Mouse (Mus musculus): Measurements from ENCODE around the gene Tmem198b. TPM values are rescaled to one million over a fixed set of nuclear protein-coding genes. Genes with fewer than 3 reads are reported as not detected.

Gene Tmem198b
- polyA plus RNA-seq, 1 experiment from 2014 or later: 19.6 TPM

Other genes starting within 250 kb of the Tmem198b start
- gene Pa2g4, start 238.4 kb downstream of the Tmem198b start, polyA plus RNA-seq (2016; fragmentation: Nextera tagmentation; extraction: Ambion mirVana): 132 and 136 TPM in 2 replicates
- gene Erbb3, start 214.7 kb downstream of the Tmem198b start, polyA plus RNA-seq (2016; fragmentation: Nextera tagmentation; extraction: Ambion mirVana): 7.5 and 7.6 TPM in 2 replicates
- 420 and 432 TPM in 2 replicates for gene Rps26, start 177.6 kb downstream of the Tmem198b start, polyA plus RNA-seq (2016; fragmentation: Nextera tagmentation; extraction: Ambion mirVana)
- 2.0 and 3.0 TPM in 2 replicates for gene Ikzf4, start 158.4 kb downstream of the Tmem198b start, polyA plus RNA-seq (2016; fragmentation: Nextera tagmentation; extraction: Ambion mirVana)
- 10.7 and 12.8 TPM in 2 replicates for gene Suox, start 130.3 kb downstream of the Tmem198b start, polyA plus RNA-seq (2016; fragmentation: Nextera tagmentation; extraction: Ambion mirVana)
- gene Rab5b, start 108.1 kb downstream of the Tmem198b start, polyA plus RNA-seq (2016; fragmentation: Nextera tagmentation; extraction: Ambion mirVana): 71.3 and 72.9 TPM in 2 replicates
- 0.99 and 1.0 TPM in 2 replicates for gene Pmel, start 100.2 kb downstream of the Tmem198b start, polyA plus RNA-seq (2016; fragmentation: Nextera tagmentation; extraction: Ambion mirVana)
- 106 and 109 TPM in 2 replicates for gene Cdk2, start 99.3 kb downstream of the Tmem198b start, polyA plus RNA-seq (2016; fragmentation: Nextera tagmentation; extraction: Ambion mirVana)
- 4.4 TPM in 2 replicates for gene Dgka, start 59.5 kb downstream of the Tmem198b start, polyA plus RNA-seq (2016; fragmentation: Nextera tagmentation; extraction: Ambion mirVana)
- 23.1 and 24.0 TPM in 2 replicates for gene Pym1, start 56.5 kb downstream of the Tmem198b start, polyA plus RNA-seq (2016; fragmentation: Nextera tagmentation; extraction: Ambion mirVana)
- 0.83 and 0.93 TPM in 2 replicates for gene Mmp19, start 13.5 kb downstream of the Tmem198b start, polyA plus RNA-seq (2016; fragmentation: Nextera tagmentation; extraction: Ambion mirVana)
- 48.4 and 51.7 TPM in 2 replicates for gene Dnajc14, start 308 bp downstream of the Tmem198b start, polyA plus RNA-seq (2016; fragmentation: Nextera tagmentation; extraction: Ambion mirVana)
- 171 and 172 TPM in 2 replicates for gene Sarnp, start 13.0 kb upstream of the Tmem198b start, polyA plus RNA-seq (2016; fragmentation: Nextera tagmentation; extraction: Ambion mirVana)
- 36.0 and 39.2 TPM in 2 replicates for gene Ormdl2, start 17.3 kb upstream of the Tmem198b start, polyA plus RNA-seq (2016; fragmentation: Nextera tagmentation; extraction: Ambion mirVana)
- 4.3 and 5.0 TPM in 2 replicates for gene Gdf11, start 87.3 kb upstream of the Tmem198b start, polyA plus RNA-seq (2016; fragmentation: Nextera tagmentation; extraction: Ambion mirVana)
- 341 and 358 TPM in 2 replicates for gene Cd63, start 96.6 kb upstream of the Tmem198b start, polyA plus RNA-seq (2016; fragmentation: Nextera tagmentation; extraction: Ambion mirVana)
- 6.0 and 6.3 TPM in 2 replicates for gene Rdh5, start 118.5 kb upstream of the Tmem198b start, polyA plus RNA-seq (2016; fragmentation: Nextera tagmentation; extraction: Ambion mirVana)
- gene Bloc1s1, start 119.7 kb upstream of the Tmem198b start, polyA plus RNA-seq (2016; fragmentation: Nextera tagmentation; extraction: Ambion mirVana): 161 and 165 TPM in 2 replicates
- 1.4 and 1.5 TPM in 2 replicates for gene Itga7, start 129.4 kb upstream of the Tmem198b start, polyA plus RNA-seq (2016; fragmentation: Nextera tagmentation; extraction: Ambion mirVana)
- gene Mettl7b, start 156.6 kb upstream of the Tmem198b start, polyA plus RNA-seq (2016; fragmentation: Nextera tagmentation; extraction: Ambion mirVana): 0.15 TPM in 1 of 2 replicates, not detected in the other
- not detected in 2 replicates for gene Olfr9, start 185.1 kb upstream of the Tmem198b start, polyA plus RNA-seq (2016; fragmentation: Nextera tagmentation; extraction: Ambion mirVana)
- not detected in 2 replicates for gene Olfr763, start 206.4 kb upstream of the Tmem198b start, polyA plus RNA-seq (2016; fragmentation: Nextera tagmentation; extraction: Ambion mirVana)
- gene Olfr764-ps1, start 235.5 kb upstream of the Tmem198b start, polyA plus RNA-seq (2016; fragmentation: Nextera tagmentation; extraction: Ambion mirVana): not detected in 2 replicates
- not detected in 2 replicates for gene Olfr765, start 245.6 kb upstream of the Tmem198b start, polyA plus RNA-seq (2016; fragmentation: Nextera tagmentation; extraction: Ambion mirVana)